Mouse (Mus musculus): ENCODE results near the gene Itih2. TPM values are rescaled to one million over a fixed set of nuclear protein-coding genes. Genes with fewer than 3 reads are reported as not detected.

The Itih2 gene
- polyA plus RNA-seq, 1 experiment from 2014 or later, result 1.2 TPM

Other genes starting within 250 kb of the Itih2 start
- gene 9230102O04Rik, start 241.9 kb downstream of the Itih2 start, polyA plus RNA-seq (2015; fragmentation: Nextera tagmentation; extraction: Ambion mirVana), result not detected in 2 replicates
- 3.2 and 3.6 TPM in 2 replicates for gene Gata3, start 241.4 kb downstream of the Itih2 start, polyA plus RNA-seq (2015; fragmentation: Nextera tagmentation; extraction: Ambion mirVana)
- 8.0 and 8.8 TPM in 2 replicates for gene Taf3, start 82.8 kb downstream of the Itih2 start, polyA plus RNA-seq (2015; fragmentation: Nextera tagmentation; extraction: Ambion mirVana)
- gene Atp5c1, start 50.9 kb downstream of the Itih2 start, polyA plus RNA-seq (2015; fragmentation: Nextera tagmentation; extraction: Ambion mirVana), result 1,110 and 1,235 TPM in 2 replicates
- gene Kin, start 50.8 kb downstream of the Itih2 start, polyA plus RNA-seq (2015; fragmentation: Nextera tagmentation; extraction: Ambion mirVana), result 17.7 and 18.2 TPM in 2 replicates
- 3.2 and 3.5 TPM in 2 replicates for gene Itih5, start 22.2 kb upstream of the Itih2 start, polyA plus RNA-seq (2015; fragmentation: Nextera tagmentation; extraction: Ambion mirVana)
- 1.3 and 1.4 TPM in 2 replicates for gene Sfmbt2, start 239.1 kb upstream of the Itih2 start, polyA plus RNA-seq (2015; fragmentation: Nextera tagmentation; extraction: Ambion mirVana)